Mouse (Mus musculus) olfactory bulb, adult 2 months (tissue): ENCODE measurements around the gene Fbxw8.

Experiments
- CTCF ChIP-seq: fragments of 200-500 bp; IDR thresholded peaks from 2 replicates; pipeline ENCODE4 v1.5.1; 2012; ENCODE audit warnings: low read depth, mild to moderate bottlenecking, low read length, moderate library complexity; ENCODE audit not compliant: insufficient read depth
- POLR2A ChIP-seq: fragments of 200-500 bp; IDR thresholded peaks from 2 replicates; pipeline ENCODE4 v1.6.1; 2012; ENCODE audit warnings: mild to moderate bottlenecking, low read depth, low read length, moderate library complexity; ENCODE audit not compliant: insufficient read depth

GRCm38 (mm10) chr5:118113617-118114016 lies 41.6 kb downstream of the Fbxw8 start:
- no peak for TF ChIP-seq CTCF
- no peak for TF ChIP-seq POLR2A
